Comparison of ENCODE assay signal across 8 mouse cellular contexts in the genomic region with DNA sequence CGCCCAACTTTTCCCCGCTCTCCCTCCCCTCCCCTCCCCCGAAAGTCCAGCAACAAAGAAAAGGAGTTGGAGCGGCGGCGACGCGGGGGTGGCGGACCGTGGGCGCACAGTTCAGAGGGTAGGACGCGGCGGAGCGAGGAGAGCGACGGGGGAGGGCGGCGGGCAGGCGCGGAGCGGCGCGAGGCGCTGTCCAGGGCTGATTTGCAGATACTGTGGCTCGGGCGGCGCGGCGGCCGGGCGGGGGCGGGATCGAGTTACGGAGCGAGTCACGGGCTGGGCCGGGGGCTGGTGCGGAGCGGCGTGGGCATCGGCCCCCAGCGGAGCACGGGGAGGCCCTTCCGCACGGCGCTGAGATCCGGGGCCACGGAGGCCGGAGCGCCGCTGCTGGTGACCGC. TPM values are rescaled to one million over a fixed set of nuclear protein-coding genes. Genes with fewer than 3 reads are reported as not detected.
DNase-seq lines count a peak whose midpoint lies in the region; ATAC-seq and TF ChIP-seq lines count a peak whose summit lies in the region.

No protein-coding gene starts in this region.

- ATAC-seq in monocyte, adult 5-6 weeks (replicated peaks; ENCODE audit: insufficient number of reproducible peaks, low FRiP score, low TSS enrichment, poor library complexity, severe bottlenecking): no peak

- H3K27ac ChIP-seq in limb, embryonic 10.5 days: peak overlapping the region; percentile 98
- H3K27ac ChIP-seq in small intestine, adult 2 months (ENCODE audit: insufficient read depth, low read depth, low read length): peak overlapping the region; percentile 60

- DNase-seq in adrenal gland, adult (ENCODE audit: inconsistent age in 2 of 2, low spot score in 1 of 2): peak; percentile 83 to 92
- peak; percentile 75 for DNase-seq in embryo, embryonic 10 days (ENCODE audit: low spot score)
- DNase-seq in gastrocnemius, postnatal 14 days: peak; percentile 77
- DNase-seq in induced T-regulatory cell, adult 2 months (ENCODE audit: low read depth): peak; percentile 71
- DNase-seq in limb, embryonic 10.5 days (ENCODE audit: low spot score): peak; percentile 88
- peak; percentile 70 for DNase-seq in mesoderm, embryonic 11.5 days (ENCODE audit: low read depth, low spot score)

- under 1% methylated on average over 39 of the region's 53 CpGs for WGBS in limb, embryonic 10.5 days
- 1% methylated on average over 53 of the region's 53 CpGs for WGBS in small intestine, adult 2 months

- H3K4me3 ChIP-seq in limb, embryonic 10.5 days: peak overlapping the region; percentile 98
- peak overlapping the region; percentile 93 for H3K4me3 ChIP-seq in small intestine, adult 2 months (ENCODE audit: low read depth, low read length)

- no peaks in the 10 kb centered on the region for H3K27me3 ChIP-seq in limb, embryonic 10.5 days (ENCODE audit: low read depth, poor library complexity, severe bottlenecking)
- H3K27me3 ChIP-seq in small intestine, adult 2 months (ENCODE audit: control insufficient read depth, insufficient read depth, low read length): no peaks in the 10 kb centered on the region

- peaks cover 16% of the 10 kb centered on the region; the same call in 1 of the 2 replicates for H3K4me1 ChIP-seq in limb, embryonic 10.5 days
- no peaks in the 10 kb centered on the region for H3K4me1 ChIP-seq in small intestine, adult 2 months (ENCODE audit: control insufficient read depth, insufficient read depth, insufficient read length, low read length)

- intact Hi-C loops in gastrocnemius, postnatal 14 days (cut with DNase I; ENCODE audit: low total_unique reads): no loop called here

- TF ChIP-seq POLR2A in small intestine, adult 2 months (IDR thresholded peaks at IDR 0.05; ENCODE audit: low read depth, low read length): no peak

- no peak for TF ChIP-seq CTCF in small intestine, adult 2 months (IDR thresholded peaks at IDR 0.05; ENCODE audit: extremely low read depth, insufficient read length, insufficient replicate concordance, low read depth, low read length)

- peaks cover 29% of the 10 kb centered on the region for H3K36me3 ChIP-seq in limb, embryonic 10.5 days
- H3K36me3 ChIP-seq in small intestine, adult 2 months (ENCODE audit: control insufficient read depth, insufficient read depth, low read length): peaks cover 5% of the 10 kb centered on the region; the same call in 1 of the 2 replicates

- no peaks in the 10 kb centered on the region for H3K9me3 ChIP-seq in limb, embryonic 10.5 days (replicated peaks)

RNA-seq across cellular contexts. Expression of gene Rest, which starts 0.4 kb away (rescaled TPM):
- 10 to 100 TPM in 1 of 2 experiments, 1 to 10 TPM in 1; 9.8 to 11.4 TPM for total RNA-seq in gastrocnemius, postnatal 14 days (2021)
- polyA plus RNA-seq in limb, embryonic 10.5 days (2016; fragmentation: Nextera tagmentation; extraction: Ambion mirVana): 35.7 and 46.6 TPM in 2 replicates
- 1.3 and 2.5 TPM in 2 replicates for polyA plus RNA-seq in small intestine, adult 2 months (2012; rRNA removed)
- 39.7 to 45.8 TPM (median 40.3 TPM) in 3 replicates for total RNA-seq in monocyte, adult 5-6 weeks (2017)

RNA-seq across cellular contexts. Expression of gene Noa1, which starts 44.2 kb away (rescaled TPM):
- 10 to 100 TPM; 15.8 to 17.6 TPM for total RNA-seq in gastrocnemius, postnatal 14 days (2021)
- polyA plus RNA-seq in limb, embryonic 10.5 days (2016; fragmentation: Nextera tagmentation; extraction: Ambion mirVana): 36.5 and 43.5 TPM in 2 replicates
- 9.6 and 10.9 TPM in 2 replicates for polyA plus RNA-seq in small intestine, adult 2 months (2012; rRNA removed)
- total RNA-seq in monocyte, adult 5-6 weeks (2017): 4.2 to 7.1 TPM (median 4.9 TPM) in 3 replicates

RNA-seq across cellular contexts. Expression of gene Polr2b, which starts 44.3 kb away (rescaled TPM):
- total RNA-seq in gastrocnemius, postnatal 14 days (2021): 10 to 100 TPM; 22.1 to 23.4 TPM
- polyA plus RNA-seq in limb, embryonic 10.5 days (2016; fragmentation: Nextera tagmentation; extraction: Ambion mirVana): 86.2 and 95.9 TPM in 2 replicates
- 1.5 and 7.6 TPM in 2 replicates for polyA plus RNA-seq in small intestine, adult 2 months (2012; rRNA removed)
- 105 to 132 TPM (median 106 TPM) in 3 replicates for total RNA-seq in monocyte, adult 5-6 weeks (2017)

RNA-seq across cellular contexts. Expression of gene Spink2, which starts 54.4 kb away (rescaled TPM):
- under 1 TPM in 1 of 2 experiments, not detected in 1; 0.72 TPM for total RNA-seq in gastrocnemius, postnatal 14 days (2021)
- polyA plus RNA-seq in limb, embryonic 10.5 days (2016; fragmentation: Nextera tagmentation; extraction: Ambion mirVana): 0.89 and 1.4 TPM in 2 replicates
- polyA plus RNA-seq in small intestine, adult 2 months (2012; rRNA removed): 0.25 TPM in 1 of 2 replicates, not detected in the other
- not detected in 3 replicates for total RNA-seq in monocyte, adult 5-6 weeks (2017)
